Mouse (Mus musculus) 3134 (cell line): ENCODE measurements around the gene Trim30c.
"Not testable (repeated sequence)": the region's sequence is repeated elsewhere in the genome, so short reads cannot be mapped to it uniquely, and the experiment has no call there.

Source experiments
- DNase-seq: peaks from one replicate; pipeline ENCODE4 v3.0.0-alpha.2; 2011; ENCODE audit warnings: low spot score; ENCODE audit not compliant: insufficient read length; ENCODE audit errors: extremely low read depth

Gene Trim30c

DNA sequence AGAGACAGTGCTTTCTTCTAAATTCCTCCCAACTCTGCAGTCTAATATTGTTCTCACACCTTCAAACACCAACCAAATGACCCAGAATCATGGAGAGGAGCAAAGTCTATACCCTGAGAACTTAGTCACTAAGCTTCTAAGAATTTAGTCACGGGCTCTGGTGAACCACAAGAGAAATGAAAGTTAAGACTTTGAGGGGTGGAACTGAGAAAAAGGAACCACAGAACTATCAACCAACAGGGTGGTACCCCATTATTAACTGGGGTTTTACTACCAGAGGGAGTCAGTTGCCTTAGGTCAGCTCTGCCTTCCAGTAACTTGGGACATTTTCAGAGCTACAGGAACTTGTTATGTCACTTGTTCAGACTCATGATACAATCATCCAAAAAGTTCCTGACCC is at the start of gene Trim30c:
Trim30c (minus strand) TSS at position 140 of the 400 bp plus-strand sequence.
- no peak for DNase-seq

DNA sequence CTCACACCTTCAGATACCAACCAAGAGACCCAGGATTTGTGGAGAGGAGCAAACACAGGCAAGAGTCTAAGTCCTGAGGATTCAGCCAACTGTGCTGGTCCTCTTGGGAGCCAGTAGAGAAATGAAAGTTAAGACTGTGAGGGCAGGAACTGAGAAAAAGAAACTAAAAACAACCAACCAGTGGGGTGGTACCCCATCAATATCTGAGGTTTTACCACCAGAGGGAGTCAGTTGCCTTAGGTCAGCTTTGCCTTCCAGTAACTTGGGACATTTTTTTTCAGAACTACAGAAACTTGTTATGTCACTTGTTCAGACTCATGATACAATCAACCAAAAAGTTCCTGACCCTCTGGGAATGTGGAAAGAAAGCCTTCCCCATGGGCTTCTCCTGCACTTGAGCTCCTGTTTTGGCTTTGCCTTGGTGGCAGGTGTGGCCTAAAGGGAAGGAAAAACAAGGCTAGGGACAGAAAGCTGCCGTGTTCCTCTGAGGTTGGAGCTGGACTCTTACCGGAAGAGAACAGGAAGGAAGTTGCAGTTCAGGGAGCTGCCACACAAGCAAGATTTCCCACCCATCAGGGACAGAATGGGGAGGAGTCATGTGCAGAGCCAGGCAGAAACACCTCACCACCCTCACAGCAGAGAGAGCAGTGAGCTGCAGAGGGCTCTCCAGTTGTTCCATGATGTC is 45.5 kb upstream of the Trim30c start:
- peak; percentile 72 for DNase-seq

DNA sequence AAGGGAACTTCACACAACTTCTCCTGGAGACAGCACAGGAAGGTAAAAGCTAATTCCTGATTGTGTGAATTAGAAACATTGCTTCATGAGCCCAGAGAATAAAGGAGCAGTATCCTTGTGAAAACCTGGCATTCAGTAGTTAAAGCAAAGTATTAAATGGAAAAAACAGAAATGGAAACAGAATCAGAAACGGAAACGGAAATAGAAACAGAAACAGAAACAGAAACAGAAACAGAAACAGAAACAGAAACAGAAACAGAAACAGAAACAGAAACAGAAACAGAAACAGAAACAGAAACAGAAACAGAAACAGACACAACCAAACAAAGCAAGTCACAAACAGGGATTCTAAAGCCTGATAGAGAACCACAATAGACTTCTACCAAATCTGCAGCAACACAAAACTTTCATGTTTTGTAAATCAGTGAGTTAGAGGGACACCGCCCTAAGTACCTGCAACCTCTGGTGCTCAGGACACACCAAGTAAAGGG is 3.9 kb upstream of the Trim30c start:
- DNase-seq: no peak

DNA sequence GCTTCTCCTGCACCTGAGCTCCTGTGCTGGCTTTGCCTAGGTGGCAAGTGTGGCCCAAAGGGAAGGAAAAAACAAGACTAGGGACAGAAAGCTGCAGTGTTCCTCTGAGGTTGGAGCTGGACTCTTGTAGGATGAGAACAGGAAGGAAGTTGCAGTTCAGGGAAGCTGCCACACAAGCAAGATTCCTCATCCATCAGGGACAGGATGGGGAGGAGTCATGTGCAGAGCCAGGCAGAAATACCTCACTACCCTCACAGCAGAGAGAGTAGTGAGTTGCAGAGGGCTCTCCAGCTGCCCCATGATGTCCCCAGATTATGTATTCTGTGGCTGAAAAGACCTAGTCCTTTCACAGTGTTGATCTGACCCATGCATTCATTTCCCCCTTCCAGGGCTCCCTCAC is 503 bp upstream of the Trim30c start:
- DNase-seq: peak; percentile 4

DNA sequence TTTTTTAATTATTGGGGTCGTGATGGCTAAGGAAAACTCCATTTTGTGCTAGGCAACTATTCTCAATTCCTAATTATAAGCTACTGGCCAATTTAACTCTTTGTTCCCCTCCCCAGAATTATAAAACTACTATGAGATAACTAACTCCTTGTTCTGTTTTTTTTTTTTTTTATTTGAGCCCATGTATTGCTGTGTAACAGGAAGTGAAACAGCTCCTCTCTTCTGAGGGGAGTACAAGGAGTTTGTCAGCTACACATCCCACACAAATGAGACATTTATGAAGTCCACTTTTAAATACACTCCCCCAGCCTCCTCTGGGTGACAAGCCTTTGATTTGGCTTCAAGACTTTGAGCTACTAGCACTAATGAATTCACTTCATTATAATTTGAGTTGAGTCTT is 2.1 kb downstream of the Trim30c start:
- no peak for DNase-seq

DNA sequence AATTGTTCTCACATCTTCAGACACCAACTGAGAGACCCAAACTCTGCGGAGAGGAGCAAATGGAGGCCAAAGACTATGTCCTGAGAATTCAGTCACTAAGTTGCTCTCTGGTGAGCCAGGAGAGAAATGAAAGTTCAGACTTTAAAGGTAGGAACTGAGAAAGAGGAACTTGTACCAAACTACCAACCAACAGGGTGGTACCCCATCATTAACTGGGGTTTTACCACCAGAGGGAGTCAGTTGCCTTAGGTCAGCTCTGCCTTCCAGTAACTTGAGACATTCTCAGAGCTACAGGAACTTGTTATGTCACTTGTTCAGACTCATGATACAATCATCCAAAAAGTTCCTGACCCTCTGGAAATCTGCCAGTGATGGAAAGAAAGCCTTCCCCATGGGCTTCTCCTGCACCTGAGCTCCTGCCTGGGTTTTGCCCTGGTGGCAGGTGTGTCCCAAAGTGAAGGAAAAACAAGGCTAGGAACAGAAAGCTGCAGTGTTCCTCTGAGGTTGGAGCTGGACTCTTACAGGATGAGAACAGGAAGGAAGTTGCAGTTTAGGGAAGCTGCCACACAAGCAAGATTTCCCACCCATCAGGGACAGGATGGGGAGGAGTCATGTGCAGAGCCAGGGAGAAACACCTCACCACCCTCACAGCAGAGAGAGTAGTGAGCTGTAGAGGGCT is 30.8 kb downstream of the Trim30c start, which contains the start of gene Trim30b:
Trim30b (minus strand) TSS at position 149 of the 679 bp plus-strand sequence.
- DNase-seq: peak; percentile 23

DNA sequence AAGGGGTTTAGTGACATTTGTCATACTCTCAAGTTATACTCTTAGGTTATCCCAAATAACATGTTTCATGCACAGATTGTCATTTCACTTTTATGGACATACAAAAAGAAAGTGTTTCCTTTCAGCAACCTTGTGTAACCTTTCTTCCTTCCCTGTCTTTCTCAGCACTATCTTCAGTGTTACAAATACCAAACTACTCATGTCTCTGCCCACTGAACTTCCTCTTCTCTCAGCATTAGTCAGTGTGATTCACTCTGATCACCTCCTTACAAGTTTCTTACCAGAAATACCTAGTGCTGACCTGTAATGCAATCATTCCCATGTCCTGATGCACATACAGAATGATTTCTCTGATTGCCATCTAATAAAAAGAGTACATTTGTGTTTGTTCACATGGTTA is 34.3 kb downstream of the Trim30c start:
- DNase-seq: no peak

DNA sequence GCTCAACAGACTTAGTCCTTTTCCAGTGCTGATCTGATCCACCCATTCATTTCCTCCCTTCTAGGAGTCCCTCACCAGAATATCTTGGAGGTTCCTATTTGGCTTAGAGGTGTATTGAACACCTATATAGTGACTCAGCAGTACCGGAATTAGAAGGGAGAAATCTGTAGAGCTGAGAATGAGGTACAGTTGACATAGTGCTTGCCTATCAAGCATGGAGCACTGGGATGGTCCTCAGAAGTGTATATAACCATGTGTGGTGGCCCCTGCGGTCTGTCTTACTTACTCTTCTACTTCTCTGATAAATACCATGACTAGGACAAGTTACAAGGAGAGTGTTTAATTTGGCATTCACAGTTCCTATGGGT is 47.1 kb downstream of the Trim30c start:
- no peak for DNase-seq

DNA sequence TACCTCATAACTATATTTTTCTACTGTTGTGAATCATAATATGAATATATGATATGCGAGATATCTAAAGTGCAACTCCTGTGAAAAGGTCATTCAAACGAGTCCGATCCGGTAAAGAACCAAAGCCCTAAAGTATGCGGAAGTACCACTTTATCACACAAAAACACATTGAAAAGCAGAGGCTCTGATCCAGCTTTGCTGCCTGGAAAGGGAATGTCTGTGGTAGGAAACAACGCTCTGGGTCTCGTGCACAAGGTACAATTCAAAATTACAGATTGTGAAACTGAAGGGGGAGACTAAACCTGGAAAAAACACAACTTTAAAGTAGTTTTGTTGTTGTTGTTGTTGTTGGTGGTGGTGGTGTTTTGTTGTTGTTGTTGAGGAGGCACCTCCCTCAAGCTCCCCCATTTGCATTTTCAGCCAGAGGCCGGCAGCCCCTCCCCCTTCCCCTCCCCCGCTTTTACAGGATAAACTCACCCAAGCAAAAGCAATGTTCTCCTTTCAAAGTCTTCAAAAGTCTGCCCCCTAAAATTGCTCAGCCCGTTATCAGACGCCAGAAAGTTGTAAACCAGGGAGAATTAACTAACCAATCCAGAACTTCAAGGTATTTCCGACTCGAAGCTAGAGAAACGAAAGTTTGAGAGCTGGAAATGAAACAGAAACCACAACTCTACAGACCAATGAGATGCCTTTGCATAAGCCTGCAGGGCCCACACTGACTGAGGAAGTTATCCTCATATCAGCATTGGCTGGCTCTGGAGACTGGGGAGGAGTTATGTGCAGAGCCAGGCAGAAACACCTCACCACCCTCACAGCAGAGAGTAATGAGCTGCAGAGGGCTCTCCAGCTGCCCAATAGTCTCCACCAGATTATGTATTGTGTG is 47.7 kb downstream of the Trim30c start, which contains the start of gene Trim12c:
Trim12c (minus strand) TSS at position 646 of the 883 bp plus-strand sequence.
- peak; percentile 43 for DNase-seq

DNA sequence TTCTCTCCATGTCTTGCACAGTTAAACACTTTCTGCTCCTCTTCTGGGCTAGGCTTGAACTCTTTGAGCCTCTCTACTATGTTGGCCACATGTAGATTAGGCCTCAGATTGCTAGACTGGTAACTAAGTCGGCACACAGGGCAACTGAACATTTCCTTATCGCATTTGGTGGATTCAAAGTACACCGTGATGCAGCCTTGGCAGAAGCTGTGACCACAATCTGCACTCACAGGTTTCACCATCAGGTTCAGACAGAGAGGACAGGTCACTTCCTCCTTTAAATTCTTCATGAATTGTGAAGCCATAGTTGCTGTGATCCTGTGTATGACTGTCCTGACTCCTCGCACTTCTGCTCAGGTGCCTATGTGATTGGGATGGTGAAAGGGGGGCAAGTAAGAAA is 52.6 kb downstream of the Trim30c start:
- not testable (repeated sequence) for DNase-seq

DNA sequence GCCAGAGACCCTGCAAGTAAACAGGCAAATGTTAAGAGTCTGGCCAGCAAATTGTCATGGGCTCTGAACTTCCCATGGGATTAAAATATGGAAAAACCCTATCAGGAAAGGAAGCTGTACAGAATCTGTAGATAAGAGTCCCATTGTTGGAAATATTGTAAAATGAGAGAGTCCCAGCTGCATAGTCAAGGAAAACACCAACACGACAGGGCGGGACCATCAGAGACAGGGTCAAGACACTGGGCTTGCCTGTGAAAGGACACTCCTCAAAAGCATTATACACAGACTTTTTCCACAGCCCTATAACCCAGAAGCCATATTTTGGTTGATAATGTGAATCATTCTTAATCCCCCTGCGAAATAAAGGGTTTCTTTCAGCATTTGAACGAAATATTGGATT is 59.9 kb downstream of the Trim30c start:
- not testable (repeated sequence) for DNase-seq

DNA sequence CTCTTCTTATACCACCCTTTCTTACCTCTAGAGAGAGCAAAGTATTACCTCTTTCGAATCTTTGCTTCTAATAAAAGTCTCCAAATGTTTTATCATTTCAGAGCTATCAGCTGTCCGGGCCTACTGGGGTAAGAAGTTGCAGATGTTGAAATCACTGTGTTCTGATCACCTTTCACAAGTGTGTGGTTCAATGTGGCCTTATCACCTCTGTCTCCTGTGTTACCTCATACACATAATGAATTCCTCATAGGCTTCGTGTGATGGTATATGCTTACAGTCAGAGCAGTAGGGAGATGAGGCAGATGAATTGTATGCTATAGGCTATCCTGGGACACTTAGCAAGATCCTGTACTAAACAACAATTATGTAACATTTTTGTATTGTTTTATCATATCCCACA is 65.1 kb downstream of the Trim30c start:
- DNase-seq: not testable (repeated sequence)
